Mouse (Mus musculus) intestine, embryonic 16.5 days (tissue): ENCODE measurements around the gene Fam83e. TPM values are rescaled to one million over a fixed set of nuclear protein-coding genes. Genes with fewer than 3 reads are reported as not detected.
A peak's percentile ranks its signal among the peaks of the same experiment; 100 is the strongest.

ENCODE experiments used
- ATAC-seq: fragments of 200-750 bp; cut with Nextera tagmentation; 2 replicates; pipeline ENCODE4 v1.8.0; 2017; ENCODE audit warnings: moderate TSS enrichment, moderate library complexity
- H3K27ac ChIP-seq: fragments of 300-500 bp; sonication (generic); 2 replicates; pipeline ENCODE4 v1.5.1; 2014; ENCODE audit warnings: mild to moderate bottlenecking, low read length
- H3K27me3 ChIP-seq: fragments of 300-500 bp; sonication (generic); replicated peaks from 2 replicates; pipeline ENCODE4 v1.6.1; 2014; ENCODE audit warnings: low read length, control low read depth, mixed read lengths; ENCODE audit not compliant: control insufficient read depth, insufficient read depth
- H3K36me3 ChIP-seq: fragments of 300-500 bp; sonication (generic); 2 replicates; pipeline ENCODE4 v1.6.1; 2014; ENCODE audit warnings: low read length, control low read depth; ENCODE audit not compliant: control insufficient read depth, insufficient read depth
- H3K4me1 ChIP-seq: fragments of 300-500 bp; sonication (generic); 2 replicates; pipeline ENCODE4 v1.6.1; 2014; ENCODE audit warnings: low read length, control low read depth, mixed read lengths; ENCODE audit not compliant: control insufficient read depth, insufficient read depth
- H3K4me2 ChIP-seq: fragments of 300-500 bp; sonication (generic); 2 replicates; pipeline ENCODE4 v1.6.1; 2014; ENCODE audit warnings: low read depth, low read length, control low read depth
- H3K4me3 ChIP-seq: fragments of 300-500 bp; sonication (generic); 2 replicates; pipeline ENCODE4 v1.5.1; 2014; ENCODE audit warnings: mild to moderate bottlenecking, low read length
- H3K9ac ChIP-seq: fragments of 300-500 bp; sonication (generic); 2 replicates; pipeline ENCODE4 v1.6.1; 2014; ENCODE audit warnings: low read depth, low read length
- H3K9me3 ChIP-seq: fragments of 300-500 bp; sonication (generic); 2 replicates; pipeline ENCODE4 v1.6.1; 2016; ENCODE audit warnings: low read length, control low read depth; ENCODE audit not compliant: control insufficient read depth
- WGBS: fragments of 180-500 bp; shearing (Covaris S2); extraction: QIAGEN DNeasy Blood & Tissue Kit; methylation state at CpG from one replicate; pipeline ENCODE4 v1.1.7; 2014; 5-methylcytosine and 5-hydroxymethylcytosine counted together
- polyA plus RNA-seq: library from polyadenylated mRNA; unstranded; fragments of >200 nt; fragmentation: Nextera tagmentation; extraction: Ambion mirVana; gene quantifications from 2 replicates; pipeline ENCODE4 v1.2.1, GENCODE M21; 2015

Gene Fam83e
- polyA plus RNA-seq, 1 experiment from 2014 or later = 34.2 TPM

DNA sequence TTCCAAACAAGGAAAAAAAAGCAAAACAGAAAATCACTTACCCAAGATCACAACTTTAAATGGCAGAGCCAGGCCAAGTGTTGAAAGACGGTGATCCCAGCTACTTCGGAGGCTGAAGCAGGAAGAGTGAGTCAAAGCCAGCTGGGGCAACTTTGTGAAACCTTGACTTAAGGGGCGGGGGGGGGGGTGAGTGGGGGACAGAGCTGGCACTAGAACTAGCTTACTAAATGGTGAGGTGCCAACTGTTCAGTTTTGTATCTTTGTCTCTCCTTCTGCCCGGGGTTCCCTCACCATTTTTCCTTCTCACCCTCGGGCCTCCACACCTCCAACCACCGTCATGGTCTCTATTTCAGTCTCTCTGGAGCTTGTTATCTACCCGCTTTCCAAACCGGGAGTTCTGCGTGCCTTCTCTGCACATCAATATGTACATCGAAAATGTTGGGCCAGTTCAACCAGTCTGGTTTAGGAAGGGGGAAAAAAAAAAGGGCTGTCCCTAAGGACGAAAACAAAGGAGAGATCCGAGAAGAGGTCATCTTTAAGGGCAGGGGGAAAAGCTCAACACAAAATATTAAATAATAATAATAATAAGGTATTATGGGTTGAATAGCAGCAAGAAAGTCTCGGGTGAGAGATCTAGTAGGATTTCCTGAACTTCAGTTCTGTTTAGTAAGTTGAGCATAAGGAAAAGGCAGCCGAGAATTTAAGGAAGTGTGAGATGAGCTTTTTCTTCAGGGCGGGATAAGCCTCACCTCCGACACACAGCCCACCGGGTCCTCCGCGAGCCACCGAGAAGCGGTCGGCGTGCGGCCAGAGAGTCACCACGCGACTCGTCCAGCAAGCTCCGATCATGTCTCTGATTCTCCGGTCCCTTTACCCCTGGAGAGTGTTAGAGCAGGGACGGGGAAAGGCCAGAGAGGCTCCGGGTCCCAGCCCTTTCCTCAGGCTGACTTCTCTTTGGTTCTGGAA, 3.8 kb upstream of the Fam83e start:
- no peaks in the 10 kb centered on the region for H3K9me3 ChIP-seq
- peak overlapping the region; percentile 91 for H3K27ac ChIP-seq
- peak overlapping the region; percentile 90 for H3K4me2 ChIP-seq
- H3K36me3 ChIP-seq = peaks cover 17% of the 10 kb centered on the region; the same call in 1 of the 2 replicates
- H3K4me3 ChIP-seq = peak overlapping the region; percentile 85
- H3K4me1 ChIP-seq = peaks cover 51% of the 10 kb centered on the region
- WGBS = 9% methylated on average over 31 of the region's 31 CpGs
- no peaks in the 10 kb centered on the region for H3K27me3 ChIP-seq
- ATAC-seq = no peak
- H3K9ac ChIP-seq = peak overlapping the region; percentile 85

- no peaks in the 10 kb centered on the region for H3K27me3 ChIP-seq
- under 1% methylated on average over 41 of the region's 41 CpGs for WGBS
- peak within 1 kb of the TSS; percentile 85 for H3K4me3 ChIP-seq
- H3K9ac ChIP-seq = peak within 1 kb of the TSS; percentile 98
- peaks cover 50% of the 10 kb centered on the region for H3K4me1 ChIP-seq
- ATAC-seq = peak; percentile 30
- peaks cover 16% of the 10 kb centered on the region; the same call in 1 of the 2 replicates for H3K36me3 ChIP-seq
- H3K27ac ChIP-seq = peak within 1 kb of the TSS; percentile 91
- peak within 1 kb of the TSS; percentile 90 for H3K4me2 ChIP-seq
- no peaks in the 10 kb centered on the region for H3K9me3 ChIP-seq
These were observed 3.1 kb upstream of the Fam83e start, which contains the start of gene Sphk2 for GRCm38 (mm10) chr7:45717918-45718297. TSS of gene Sphk2 (minus strand) at chr7:45718002.

DNA sequence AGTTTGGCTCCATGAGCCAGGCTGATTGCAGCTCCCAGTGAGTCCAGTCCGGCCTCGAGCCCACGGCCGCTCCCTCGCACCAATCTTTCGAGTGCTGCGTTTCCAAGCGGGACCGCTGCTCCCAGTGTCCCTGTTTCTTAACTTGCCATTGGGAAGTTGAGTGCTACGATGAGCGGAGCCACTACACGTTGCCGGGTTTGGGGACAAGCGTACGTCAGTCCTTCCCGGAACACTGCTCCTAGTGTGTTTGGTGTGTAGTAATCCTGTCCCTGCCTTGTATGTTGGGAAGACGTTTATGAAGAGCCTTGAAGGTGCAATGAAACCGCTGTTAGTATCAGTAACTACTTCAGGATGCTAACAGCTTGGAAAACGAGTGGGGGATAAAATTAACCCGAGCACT, 2.7 kb upstream of the Fam83e start:
- Histone ChIP-seq H3K9ac (peak overlapping the region; percentile 98), H3K4me3 (peak overlapping the region; percentile 85), H3K9me3 (no peaks in the 10 kb centered on the region), H3K4me2 (peak overlapping the region; percentile 81), H3K4me1 (peaks cover 46% of the 10 kb centered on the region), H3K27ac (peak overlapping the region; percentile 88), H3K27me3 (no peaks in the 10 kb centered on the region), H3K36me3 (peaks cover 12% of the 10 kb centered on the region; the same call in 1 of the 2 replicates)
- ATAC-seq = no peak
- 0% methylated on average over 20 of the region's 20 CpGs for WGBS

DNA sequence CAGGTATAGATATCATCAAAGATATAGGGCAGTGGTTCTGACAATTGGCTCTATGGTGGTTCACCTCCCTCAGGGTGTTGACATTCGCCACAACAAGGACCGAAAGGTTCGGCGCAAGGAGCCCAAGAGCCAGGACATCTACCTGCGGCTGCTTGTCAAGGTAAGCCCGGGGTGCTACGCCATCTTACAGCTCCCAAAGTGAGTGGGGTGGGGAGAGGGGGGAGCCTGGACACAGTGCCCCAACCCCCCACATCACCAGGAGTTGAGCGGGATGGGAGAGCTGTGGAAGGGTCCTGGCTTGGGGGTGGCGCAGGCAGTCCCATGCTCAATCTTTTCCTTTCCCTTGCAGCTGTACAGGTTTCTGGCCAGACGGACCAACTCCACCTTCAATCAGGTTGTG, 1.8 kb upstream of the Fam83e start:
- H3K36me3 ChIP-seq = peaks cover 18% of the 10 kb centered on the region
- H3K4me1 ChIP-seq = peaks cover 43% of the 10 kb centered on the region
- peak overlapping the region; percentile 98 for H3K9ac ChIP-seq
- H3K4me3 ChIP-seq = peak overlapping the region; percentile 85
- peak overlapping the region; percentile 88 for H3K27ac ChIP-seq
- H3K9me3 ChIP-seq = no peaks in the 10 kb centered on the region
- 65% methylated on average over 10 of the region's 10 CpGs for WGBS
- H3K27me3 ChIP-seq = no peaks in the 10 kb centered on the region
- H3K4me2 ChIP-seq = peak overlapping the region; percentile 81
- no peak for ATAC-seq

DNA sequence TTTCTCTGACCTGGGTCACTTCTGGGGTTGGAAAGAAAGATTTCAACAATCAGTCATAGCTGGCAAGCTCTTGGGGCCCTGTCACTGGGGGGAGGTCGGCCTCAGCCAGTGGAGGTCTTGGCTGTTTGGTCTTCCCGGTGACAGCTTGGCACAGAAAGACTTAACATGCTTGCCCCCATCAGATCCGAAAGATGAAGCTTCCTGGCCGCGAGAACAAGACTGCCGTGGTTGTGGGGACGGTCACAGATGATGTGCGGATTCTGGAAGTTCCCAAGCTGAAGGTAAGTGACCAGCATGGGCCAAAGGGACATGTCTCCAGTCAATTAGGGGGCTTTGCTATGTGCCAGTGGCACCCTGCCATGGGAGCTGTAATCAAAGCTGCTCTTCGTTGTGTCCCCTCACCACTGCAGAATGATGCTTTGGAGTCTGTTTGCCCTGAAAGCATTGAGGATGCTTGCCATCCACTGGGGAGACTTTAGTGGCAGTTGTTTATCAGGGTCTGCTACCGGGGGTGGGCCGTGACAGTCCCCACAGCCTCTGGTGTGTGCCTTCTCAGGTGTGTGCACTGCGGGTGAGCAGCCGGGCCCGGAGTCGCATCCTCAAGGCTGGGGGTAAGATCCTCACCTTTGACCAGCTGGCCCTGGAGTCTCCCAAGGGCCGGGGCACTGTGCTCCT, 1.1 kb upstream of the Fam83e start:
- H3K27me3 ChIP-seq = no peaks in the 10 kb centered on the region
- peak overlapping the region; percentile 98 for H3K9ac ChIP-seq

GRCm38 (mm10) chr7:45721234-45721571, 191 bp downstream of the Fam83e start:
- Histone ChIP-seq H3K4me1 (peaks cover 29% of the 10 kb centered on the region), H3K27ac (peak overlapping the region; percentile 42), H3K4me2 (peak overlapping the region; percentile 55), H3K27me3 (no peaks in the 10 kb centered on the region), H3K36me3 (peaks cover 27% of the 10 kb centered on the region), H3K9me3 (no peaks in the 10 kb centered on the region), H3K9ac (peak overlapping the region; percentile 49), H3K4me3 (peak overlapping the region; percentile 42)
- WGBS = 58% methylated on average over 7 of the region's 7 CpGs
- ATAC-seq = no peak

More for the DNA sequence above, 1.1 kb upstream of the Fam83e start:
- H3K4me1 ChIP-seq = peaks cover 38% of the 10 kb centered on the region
- H3K36me3 ChIP-seq = peaks cover 22% of the 10 kb centered on the region
- peak overlapping the region; percentile 88 for H3K27ac ChIP-seq
- WGBS = 85% methylated on average over 15 of the region's 16 CpGs
- peak overlapping the region; percentile 85 for H3K4me3 ChIP-seq
- no peaks in the 10 kb centered on the region for H3K9me3 ChIP-seq
- ATAC-seq = no peak
- H3K4me2 ChIP-seq = peak overlapping the region; percentile 81

- Histone ChIP-seq H3K4me3 (peak overlapping the region; percentile 42), H3K4me2 (peak overlapping the region; percentile 55), H3K27me3 (no peaks in the 10 kb centered on the region), H3K36me3 (peaks cover 27% of the 10 kb centered on the region), H3K4me1 (peaks cover 29% of the 10 kb centered on the region), H3K9ac (peak overlapping the region; percentile 49), H3K27ac (peak overlapping the region; percentile 42), H3K9me3 (no peaks in the 10 kb centered on the region)
- WGBS = 71% methylated on average over 13 of the region's 13 CpGs
- ATAC-seq = no peak
These were observed 783 bp downstream of the Fam83e start for GRCm38 (mm10) chr7:45721642-45722347.

GRCm38 (mm10) chr7:45722348-45722713, 1.3 kb downstream of the Fam83e start:
- H3K9ac ChIP-seq = peak overlapping the region; percentile 49
- peak overlapping the region; percentile 42; the same call in 1 of the 2 replicates for H3K27ac ChIP-seq
- no peaks in the 10 kb centered on the region for H3K27me3 ChIP-seq
- 75% methylated on average over 13 of the region's 13 CpGs for WGBS
- H3K9me3 ChIP-seq = no peaks in the 10 kb centered on the region
- peaks cover 28% of the 10 kb centered on the region for H3K4me1 ChIP-seq
- no peak for ATAC-seq
- H3K4me3 ChIP-seq = peak overlapping the region; percentile 42
- peaks cover 27% of the 10 kb centered on the region for H3K36me3 ChIP-seq
- peak overlapping the region; percentile 55 for H3K4me2 ChIP-seq

GRCm38 (mm10) chr7:45723301-45723700, 2.3 kb downstream of the Fam83e start:
- no peak for ATAC-seq
- Histone ChIP-seq H3K9ac (no peak overlapping the region), H3K27ac (no peak overlapping the region), H3K4me1 (peaks cover 34% of the 10 kb centered on the region), H3K9me3 (no peaks in the 10 kb centered on the region), H3K36me3 (peaks cover 27% of the 10 kb centered on the region), H3K4me2 (no peak overlapping the region), H3K27me3 (no peaks in the 10 kb centered on the region), H3K4me3 (no peak overlapping the region)
- 73% methylated on average over 4 of the region's 4 CpGs for WGBS
